Mouse (Mus musculus): Measurements from ENCODE around the gene Rxrg. TPM values are rescaled to one million over a fixed set of nuclear protein-coding genes. Genes with fewer than 3 reads are reported as not detected.

The Rxrg gene
- polyA plus RNA-seq, 1 experiment from 2014 or later, result 3.3 TPM

Other genes starting within 250 kb of the Rxrg start
- gene Aldh9a1, start 248.4 kb upstream of the Rxrg start, polyA plus RNA-seq (2016; fragmentation: Nextera tagmentation; extraction: Ambion mirVana), result 31.4 and 35.4 TPM in 2 replicates
- 47.3 and 48.8 TPM in 2 replicates for gene Mgst3, start 204.5 kb upstream of the Rxrg start, polyA plus RNA-seq (2016; fragmentation: Nextera tagmentation; extraction: Ambion mirVana)
- not detected in 2 replicates for gene Lrrc52, start 131.6 kb upstream of the Rxrg start, polyA plus RNA-seq (2016; fragmentation: Nextera tagmentation; extraction: Ambion mirVana)
- 15.6 and 19.5 TPM in 2 replicates for gene Lmx1a, start 90.9 kb downstream of the Rxrg start, polyA plus RNA-seq (2016; fragmentation: Nextera tagmentation; extraction: Ambion mirVana)

Data from midbrain, embryonic 12.5 days (tissue).